Mouse (Mus musculus) liver, postnatal 0 days (tissue): ENCODE results near the gene Endog. TPM values are rescaled to one million over a fixed set of nuclear protein-coding genes. Genes with fewer than 3 reads are reported as not detected.

ENCODE experiments used
- ATAC-seq: fragments of 200-750 bp; cut with Nextera tagmentation; 2 replicates; pipeline ENCODE4 v1.8.0; 2017; ENCODE audit warnings: mild to moderate bottlenecking, moderate library complexity
- DNase-seq: peaks from one replicate; pipeline ENCODE4 v3.0.0-alpha.2; 2016
- H3K27ac ChIP-seq: fragments of 300-500 bp; sonication (generic); 2 replicates; pipeline ENCODE4 v1.5.1; 2014; ENCODE audit warnings: antibody characterized with exemption, moderate library complexity, mild to moderate bottlenecking, low read depth
- H3K27me3 ChIP-seq: fragments of 300-500 bp; sonication (generic); 2 replicates; pipeline ENCODE4 v1.6.1; 2014; ENCODE audit warnings: low read length, control low read depth, mixed read lengths; ENCODE audit not compliant: insufficient read depth
- H3K36me3 ChIP-seq: fragments of 300-500 bp; sonication (generic); replicated peaks from 2 replicates; pipeline ENCODE4 v1.6.1; 2014; ENCODE audit warnings: mild to moderate bottlenecking, control low read depth, low read length, moderate library complexity, mixed read lengths; ENCODE audit not compliant: insufficient read depth
- H3K4me1 ChIP-seq: fragments of 300-500 bp; sonication (generic); 2 replicates; pipeline ENCODE4 v1.6.1; 2014; ENCODE audit warnings: antibody characterized with exemption, mild to moderate bottlenecking, control low read depth; ENCODE audit not compliant: insufficient read depth
- H3K4me2 ChIP-seq: fragments of 300-500 bp; sonication (generic); 2 replicates; pipeline ENCODE4 v1.6.1; 2014; ENCODE audit warnings: low read depth, mild to moderate bottlenecking, low read length, moderate library complexity, mixed read lengths
- H3K4me3 ChIP-seq: fragments of 300-500 bp; sonication (generic); 2 replicates; pipeline ENCODE4 v1.5.1; 2014; ENCODE audit warnings: low read depth, low read length
- H3K9ac ChIP-seq: fragments of 300-500 bp; sonication (generic); replicated peaks from 2 replicates; pipeline ENCODE4 v1.6.1; 2014; ENCODE audit warnings: mild to moderate bottlenecking, moderate library complexity
- H3K9me3 ChIP-seq: fragments of 300-500 bp; sonication (generic); 2 replicates; pipeline ENCODE4 v1.6.1; 2016; ENCODE audit warnings: mild to moderate bottlenecking, control low read depth, low read length, mixed read lengths
- CTCF ChIP-seq: sonication (generic); IDR thresholded peaks from 2 replicates; pipeline ENCODE4 v1.5.1; 2016; ENCODE audit warnings: antibody characterized with exemption, low read depth
- EP300 ChIP-seq: IDR thresholded peaks from 2 replicates; pipeline ENCODE4 v1.6.1; 2016; ENCODE audit warnings: antibody characterized with exemption, low read depth, mild to moderate bottlenecking
- WGBS: fragments of 180-500 bp; shearing (Covaris S2); extraction: QIAGEN DNeasy Blood & Tissue Kit; methylation state at CpG from one replicate; pipeline ENCODE4 v1.1.7; 2014; ENCODE audit not compliant: insufficient replicate concordance; 5-methylcytosine and 5-hydroxymethylcytosine counted together
- polyA plus RNA-seq: library from polyadenylated mRNA; unstranded; fragments of >200 nt; fragmentation: Nextera tagmentation; extraction: Ambion mirVana; gene quantifications from 2 replicates; pipeline ENCODE4 v1.2.1, GENCODE M21; 2015

The Endog gene
- polyA plus RNA-seq, 1 experiment from 2014 or later: 51.2 TPM

DNA sequence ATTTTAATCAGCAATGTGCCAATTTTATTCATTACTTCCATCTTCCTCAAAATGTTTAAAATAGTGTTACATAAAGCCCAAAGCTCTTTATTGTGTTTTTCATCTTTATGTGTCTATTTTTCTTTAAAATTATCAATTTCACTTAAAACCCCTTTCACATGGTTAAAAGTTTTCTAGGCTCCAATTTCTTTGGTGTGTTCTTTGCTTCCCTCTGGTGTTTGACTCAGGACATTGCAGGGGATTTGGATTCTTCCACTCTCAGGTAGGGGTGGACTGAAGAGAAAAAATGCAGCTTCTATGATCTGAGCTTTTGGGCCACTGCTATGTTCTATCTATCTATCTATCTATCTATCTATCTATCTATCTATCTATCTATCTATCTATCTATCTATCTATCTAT is 9.5 kb upstream of the Endog start:
- ATAC-seq (no peak), DNase-seq (no peak)

DNA sequence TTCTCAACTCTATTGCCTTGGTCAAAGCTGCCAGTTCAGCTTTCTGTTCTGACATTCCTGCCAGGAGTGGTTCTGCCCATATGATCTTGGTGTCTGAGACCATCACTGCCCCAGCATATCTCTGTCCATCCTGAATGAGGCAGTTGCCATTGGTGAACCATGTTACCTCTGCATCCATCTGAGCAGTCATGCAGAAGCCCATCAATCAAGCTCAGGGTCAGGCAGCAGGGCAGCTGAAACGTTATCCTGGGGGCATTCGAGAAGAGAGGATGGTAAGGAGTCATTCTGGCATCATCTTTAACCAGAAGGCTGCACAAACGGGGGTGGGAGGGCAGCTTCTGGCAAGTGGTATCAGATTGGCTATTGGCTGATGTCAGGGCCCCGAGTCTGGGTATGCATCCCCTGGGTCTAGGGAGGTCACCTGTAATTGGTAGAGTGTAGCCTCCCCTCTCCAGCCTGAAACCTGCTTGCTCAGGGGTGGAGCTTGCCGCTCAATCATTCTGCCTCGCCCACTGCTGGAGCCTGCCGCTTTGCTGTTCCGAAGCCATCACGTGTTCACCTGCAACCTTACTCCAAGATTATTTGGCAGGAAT is 6.9 kb upstream of the Endog start:
- Histone ChIP-seq H3K4me3 (no peak overlapping the region), H3K4me2 (no peak overlapping the region), H3K27me3 (no peaks in the 10 kb centered on the region), H3K27ac (no peak overlapping the region), H3K36me3 (no peaks in the 10 kb centered on the region), H3K4me1 (no peaks in the 10 kb centered on the region), H3K9ac (no peak overlapping the region), H3K9me3 (peaks cover 6% of the 10 kb centered on the region)
- ATAC-seq: no peak
- DNase-seq: no peak
- WGBS: 70% methylated on average over 9 of the region's 9 CpGs
- TF ChIP-seq CTCF (no peak), EP300 (no peak)

More for the DNA sequence above, 9.5 kb upstream of the Endog start:
- Histone ChIP-seq H3K27ac (no peak overlapping the region), H3K4me2 (no peak overlapping the region), H3K4me3 (no peak overlapping the region), H3K4me1 (no peaks in the 10 kb centered on the region), H3K36me3 (no peaks in the 10 kb centered on the region), H3K9ac (no peak overlapping the region), H3K9me3 (peaks cover 4% of the 10 kb centered on the region), H3K27me3 (no peaks in the 10 kb centered on the region)
- TF ChIP-seq CTCF: peak; percentile 85
- no peak for TF ChIP-seq EP300

GRCm38 (mm10) chr2:30166677-30167076 is 4.6 kb upstream of the Endog start:
- Histone ChIP-seq H3K9me3 (peaks cover 6% of the 10 kb centered on the region), H3K4me3 (no peak overlapping the region), H3K27ac (no peak overlapping the region), H3K27me3 (no peaks in the 10 kb centered on the region), H3K4me1 (peaks cover 5% of the 10 kb centered on the region), H3K4me2 (no peak overlapping the region), H3K36me3 (no peaks in the 10 kb centered on the region), H3K9ac (no peak overlapping the region)
- peak; percentile 50 for TF ChIP-seq CTCF
- TF ChIP-seq EP300: no peak
- ATAC-seq: no peak
- WGBS: 60% methylated on average over 4 of the region's 4 CpGs
- DNase-seq: no peak

DNA sequence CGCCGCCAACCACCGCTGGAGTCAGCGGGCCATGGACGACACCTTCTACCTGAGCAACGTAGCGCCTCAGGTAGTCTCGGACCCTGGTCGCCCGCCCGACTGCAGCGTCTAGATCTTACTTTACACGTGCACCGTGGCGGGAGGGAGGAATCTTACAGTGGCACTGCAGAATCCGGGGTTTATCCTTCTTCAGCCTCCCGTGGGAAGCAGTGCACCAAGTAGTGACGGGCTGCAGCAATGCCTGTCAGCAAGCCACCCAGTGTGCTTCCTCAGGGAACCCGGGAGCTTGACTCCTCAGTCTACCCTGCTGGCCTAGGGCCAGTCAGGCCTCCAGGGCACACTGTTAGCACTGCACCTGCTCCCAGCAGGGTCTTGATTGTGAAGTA is 697 bp downstream of the Endog start:
- no peak for TF ChIP-seq CTCF
- TF ChIP-seq EP300: no peak
- peak overlapping the region; percentile 97 for H3K4me2 ChIP-seq
- WGBS: 1% methylated on average over 19 of the region's 19 CpGs
- peaks cover under 1% of the 10 kb centered on the region; the same call in 1 of the 2 replicates for H3K9me3 ChIP-seq
- peak overlapping the region; percentile 89 for H3K27ac ChIP-seq
- peak; percentile 12 for ATAC-seq
- H3K4me3 ChIP-seq: peak overlapping the region; percentile 70
- peaks cover 30% of the 10 kb centered on the region for H3K36me3 ChIP-seq
- peak overlapping the region; percentile 72 for H3K9ac ChIP-seq
- H3K4me1 ChIP-seq: peaks cover 19% of the 10 kb centered on the region
- no peaks in the 10 kb centered on the region for H3K27me3 ChIP-seq
- no peak for DNase-seq

DNA sequence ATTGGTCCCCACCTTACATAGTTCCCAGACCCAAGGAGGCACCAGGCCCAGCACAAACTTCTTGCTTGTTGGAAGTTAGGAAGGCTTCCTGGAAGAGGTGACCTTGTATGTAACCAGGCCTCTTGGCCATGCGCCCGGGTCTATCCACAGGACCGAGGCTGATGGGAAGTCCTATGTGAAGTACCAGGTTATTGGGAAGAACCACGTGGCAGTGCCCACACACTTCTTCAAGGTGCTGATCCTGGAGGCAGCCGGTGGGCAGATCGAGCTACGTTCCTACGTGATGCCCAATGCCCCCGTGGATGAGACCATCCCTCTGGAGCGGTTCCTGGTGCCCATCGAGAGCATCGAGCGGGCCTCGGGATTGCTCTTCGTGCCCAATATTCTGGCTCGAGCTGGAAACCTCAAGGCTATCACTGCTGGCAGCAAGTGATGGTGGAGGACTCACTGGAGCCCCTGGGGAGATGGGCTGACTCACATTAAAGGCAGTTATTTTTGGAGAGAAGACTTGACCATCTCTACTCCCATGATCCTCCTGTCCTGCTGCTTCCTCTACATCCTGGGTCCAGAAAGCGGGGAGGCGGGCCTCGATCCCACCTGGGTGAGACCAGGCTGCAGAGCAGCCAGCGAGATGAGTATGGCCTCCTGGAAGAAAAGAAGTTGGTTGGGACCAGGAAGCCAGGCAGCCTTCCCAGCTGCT is 2.4 kb downstream of the Endog start:
- DNase-seq (no peak), ATAC-seq (no peak)
- H3K27me3 ChIP-seq: no peaks in the 10 kb centered on the region
- no peak overlapping the region for H3K27ac ChIP-seq
- H3K4me3 ChIP-seq: no peak overlapping the region
- 89% methylated on average over 20 of the region's 20 CpGs for WGBS
- no peaks in the 10 kb centered on the region for H3K9me3 ChIP-seq
- no peak overlapping the region for H3K4me2 ChIP-seq
- H3K36me3 ChIP-seq: peaks cover 30% of the 10 kb centered on the region
- H3K4me1 ChIP-seq: peaks cover 31% of the 10 kb centered on the region
- H3K9ac ChIP-seq: no peak overlapping the region
- TF ChIP-seq EP300 (no peak), CTCF (no peak)

GRCm38 (mm10) chr2:30175897-30176296 is 4.6 kb downstream of the Endog start:
- Histone ChIP-seq H3K4me2 (no peak overlapping the region), H3K27ac (no peak overlapping the region), H3K4me1 (peaks cover 31% of the 10 kb centered on the region), H3K9me3 (no peaks in the 10 kb centered on the region), H3K9ac (no peak overlapping the region), H3K27me3 (no peaks in the 10 kb centered on the region), H3K4me3 (no peak overlapping the region), H3K36me3 (peaks cover 30% of the 10 kb centered on the region)
- DNase-seq: no peak
- peak; percentile 52 for TF ChIP-seq CTCF
- no peak for TF ChIP-seq EP300
- 83% methylated on average over 8 of the region's 8 CpGs for WGBS
- no peak for ATAC-seq
